Mouse (Mus musculus): ENCODE data around the gene Tas2r122.
"Not testable (repeated sequence)": the region's sequence is repeated elsewhere in the genome, so short reads cannot be mapped to it uniquely, and the experiment has no call there.

Gene Tas2r122

DNA sequence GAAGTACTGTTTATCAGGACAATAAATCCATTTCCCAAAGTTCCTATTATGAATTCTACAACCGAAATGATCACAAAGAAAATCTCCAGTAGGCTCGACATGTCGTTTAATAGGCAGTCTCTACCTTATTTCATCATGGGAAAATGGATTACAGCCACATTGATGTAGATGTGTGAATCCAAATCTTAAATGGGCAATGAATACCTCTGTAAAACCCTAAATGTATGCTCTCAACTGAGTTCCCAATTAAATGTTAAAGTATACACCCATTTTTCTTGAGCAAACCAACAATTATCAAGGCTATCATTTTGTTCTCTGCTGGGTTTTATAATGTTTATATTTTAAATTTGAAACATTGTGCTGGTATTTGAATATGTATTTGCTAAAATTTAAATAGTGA, at the start of gene Tas2r122:
Gene Tas2r122, minus strand, starts transcription at position 101 of the 400 bp plus-strand sequence.
- DNase-seq (ENCODE audit: low spot score in 2 of 2) = no peak

- DNase-seq (ENCODE audit: low spot score in 2 of 2) = no peak
Observed at GRCm38 (mm10) chr6:132754430-132754829, 42.7 kb upstream of the Tas2r122 start, which contains the start of gene Tas2r124. Tas2r124 (plus strand) TSS chr6:132754730.

GRCm38 (mm10) chr6:132750206-132750605, 38.5 kb upstream of the Tas2r122 start:
- DNase-seq (ENCODE audit: low spot score in 2 of 2) = no peak

GRCm38 (mm10) chr6:132737935-132738334, 26.2 kb upstream of the Tas2r122 start, which contains the start of gene Tas2r115:
Tas2r115 (minus strand) TSS chr6:132738035.
- no peak for DNase-seq (ENCODE audit: low spot score in 2 of 2)

- no peak for DNase-seq (ENCODE audit: low spot score in 2 of 2)
Observed at GRCm38 (mm10) chr6:132700907-132701306, 10.8 kb downstream of the Tas2r122 start, which contains the start of gene Tas2r121. Tas2r121 (minus strand) TSS chr6:132701007.

GRCm38 (mm10) chr6:132691596-132691995, 20.1 kb downstream of the Tas2r122 start:
- not testable (repeated sequence) for DNase-seq (ENCODE audit: low spot score in 2 of 2)

Data from urinary bladder, postnatal 4 days (tissue).